8 mouse cellular contexts compared by ENCODE assay signal in the genomic region with DNA sequence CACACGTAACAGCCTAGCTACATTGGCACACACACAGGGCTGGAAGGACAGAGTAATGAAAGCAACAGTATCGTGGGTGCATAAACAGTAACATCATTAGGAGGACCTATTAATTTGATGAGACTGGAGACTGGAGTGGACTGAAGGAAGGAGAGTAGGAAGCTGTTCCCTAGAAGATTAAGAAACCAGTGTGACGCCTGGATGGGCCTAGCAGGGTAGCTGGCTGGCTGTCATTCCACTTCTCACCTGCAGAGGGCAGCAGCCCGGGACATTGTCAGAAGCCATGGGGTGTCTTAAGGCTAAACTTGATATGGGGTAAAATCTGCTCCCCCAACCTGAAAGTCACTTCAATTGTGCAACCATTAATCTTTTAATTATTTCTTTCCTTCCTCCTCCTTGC.
DNase-seq lines count a peak whose midpoint lies in the region; ATAC-seq and TF ChIP-seq lines count a peak whose summit lies in the region.

No protein-coding gene starts in this region.

- no peak overlapping the region for H3K9ac ChIP-seq in forebrain, postnatal 0 days
- H3K9ac ChIP-seq in hindbrain, embryonic 15.5 days: no peak overlapping the region

- no peaks in the 10 kb centered on the region for H3K27me3 ChIP-seq in forebrain, postnatal 0 days (ENCODE audit: insufficient read depth, low read length)
- H3K27me3 ChIP-seq in hindbrain, embryonic 15.5 days: no peaks in the 10 kb centered on the region

- H3K27ac ChIP-seq in forebrain, postnatal 0 days (ENCODE audit: low read depth, low read length): no peak overlapping the region
- H3K27ac ChIP-seq in hindbrain, embryonic 15.5 days (replicated peaks): no peak overlapping the region

- H3K4me1 ChIP-seq in forebrain, postnatal 0 days (ENCODE audit: insufficient read depth): no peaks in the 10 kb centered on the region
- H3K4me1 ChIP-seq in hindbrain, embryonic 15.5 days (replicated peaks): peaks cover 6% of the 10 kb centered on the region

- WGBS in forebrain, postnatal 0 days: 27% methylated on average over 4 of the region's 4 CpGs
- WGBS in hindbrain, embryonic 15.5 days: 26% methylated on average over 4 of the region's 4 CpGs

- peak; percentile 85 for TF ChIP-seq CTCF in forebrain, postnatal 0 days (IDR thresholded peaks at IDR 0.05; ENCODE audit: low read depth)

- no peaks in the 10 kb centered on the region for H3K36me3 ChIP-seq in forebrain, postnatal 0 days (ENCODE audit: insufficient read depth)
- no peaks in the 10 kb centered on the region for H3K36me3 ChIP-seq in hindbrain, embryonic 15.5 days

- DNase-seq in Muller cell, postnatal 12 days (ENCODE audit: inconsistent ontology term): peak; percentile 41
- peak; percentile 76 for DNase-seq in cerebellum, adult 11-12 months
- DNase-seq in forebrain, postnatal 0 days: peak; percentile 77
- DNase-seq in layer of hippocampus, postnatal 25 days (ENCODE audit: extremely low spot score in 1 of 2, low spot score in 1 of 2): peak; percentile 65 to 91
- peak; percentile 76 to 86 for DNase-seq in lung, postnatal 4 days
- DNase-seq in right cerebral cortex, adult 18-20 months: peak; percentile 78
- DNase-seq in urinary bladder, adult 18-20 months (ENCODE audit: low spot score in 2 of 2): peak; percentile 59 to 71

- peak; percentile 55; the same call in 1 of the 2 replicates for ATAC-seq in forebrain, postnatal 0 days
- ATAC-seq in hindbrain, embryonic 15.5 days (ENCODE audit: low FRiP score, low read depth): peak; percentile 49; the same call in 1 of the 2 replicates

- H3K9me3 ChIP-seq in forebrain, postnatal 0 days (ENCODE audit: low read length): no peaks in the 10 kb centered on the region
- no peaks in the 10 kb centered on the region for H3K9me3 ChIP-seq in hindbrain, embryonic 15.5 days

- no peak overlapping the region for H3K4me3 ChIP-seq in forebrain, postnatal 0 days (ENCODE audit: low read depth, low read length)
- H3K4me3 ChIP-seq in hindbrain, embryonic 15.5 days: no peak overlapping the region

- no peak overlapping the region for H3K4me2 ChIP-seq in forebrain, postnatal 0 days (ENCODE audit: low read depth)
- no peak overlapping the region for H3K4me2 ChIP-seq in hindbrain, embryonic 15.5 days
